Mouse (Mus musculus): ENCODE measurements around the gene Dnajc25. TPM values are rescaled to one million over a fixed set of nuclear protein-coding genes. Genes with fewer than 3 reads are reported as not detected.

The Dnajc25 gene
- polyA plus RNA-seq, 1 experiment from 2014 or later = 6.5 TPM

Other genes starting within 250 kb of the Dnajc25 start
- 0.06 and 0.18 TPM in 2 replicates for gene Olfr267, start 207.3 kb upstream of the Dnajc25 start, polyA plus RNA-seq (2014; fragmentation: Nextera tagmentation; extraction: Ambion mirVana)
- 41.9 and 43.4 TPM in 2 replicates for gene Ecpas, start 82.3 kb upstream of the Dnajc25 start, polyA plus RNA-seq (2014; fragmentation: Nextera tagmentation; extraction: Ambion mirVana)
- 0.73 and 0.93 TPM in 2 replicates for gene Zkscan16, start 51.4 kb upstream of the Dnajc25 start, polyA plus RNA-seq (2014; fragmentation: Nextera tagmentation; extraction: Ambion mirVana)
- 17.4 and 19.5 TPM in 2 replicates for gene Ptgr1, start 7.9 kb upstream of the Dnajc25 start, polyA plus RNA-seq (2014; fragmentation: Nextera tagmentation; extraction: Ambion mirVana)
- gene Gm20503, start 8.1 kb downstream of the Dnajc25 start, polyA plus RNA-seq (2014; fragmentation: Nextera tagmentation; extraction: Ambion mirVana) = 6.9 and 8.2 TPM in 2 replicates
- gene Gng10, start 40.0 kb downstream of the Dnajc25 start, polyA plus RNA-seq (2014; fragmentation: Nextera tagmentation; extraction: Ambion mirVana) = 99.2 and 104 TPM in 2 replicates
- gene AI481877, start 143.9 kb downstream of the Dnajc25 start, polyA plus RNA-seq (2014; fragmentation: Nextera tagmentation; extraction: Ambion mirVana) = not detected in 2 replicates
- 15.0 and 19.7 TPM in 2 replicates for gene Ugcg, start 194.2 kb downstream of the Dnajc25 start, polyA plus RNA-seq (2014; fragmentation: Nextera tagmentation; extraction: Ambion mirVana)

Measured in hindbrain, embryonic 11.5 days (tissue).